Mouse (Mus musculus) C2C12 (cell line): ENCODE measurements around the gene Tek. TPM values are rescaled to one million over a fixed set of nuclear protein-coding genes. Genes with fewer than 3 reads are reported as not detected.

Source experiments
- H3K27me3 ChIP-seq: one replicate; pipeline ENCODE4 v1.6.1; 2011; ENCODE audit not compliant: control insufficient read depth, insufficient read depth, insufficient read length
- H3K36me3 ChIP-seq: one replicate; pipeline ENCODE4 v1.6.1; 2011; ENCODE audit not compliant: control insufficient read depth, insufficient read depth
- H3K4me3 ChIP-seq: one replicate; pipeline ENCODE4 v1.5.1; 2011; ENCODE audit warnings: mild to moderate bottlenecking, control low read depth; ENCODE audit not compliant: poor library complexity, insufficient read depth, severe bottlenecking
- H3K79me2 ChIP-seq: one replicate; pipeline ENCODE4 v1.6.1; 2011; ENCODE audit not compliant: control insufficient read depth, insufficient read depth
- H3K79me3 ChIP-seq: one replicate; pipeline ENCODE4 v1.6.1; 2011; ENCODE audit warnings: low read depth, control low read depth
- H3ac ChIP-seq: one replicate; pipeline ENCODE3; 2011; ENCODE audit warnings: low read depth; ENCODE audit not compliant: control insufficient read depth, insufficient read length
- CEBPB ChIP-seq: IDR thresholded peaks from one replicate; pipeline ENCODE4 v1.6.1; 2011; ENCODE audit warnings: low read depth, mild to moderate bottlenecking, control low read depth, moderate library complexity
- CTCF ChIP-seq: IDR thresholded peaks from one replicate; pipeline ENCODE4 v1.5.1; 2011; ENCODE audit not compliant: control insufficient read depth, insufficient read depth, insufficient read length
- FOSL1 ChIP-seq: IDR thresholded peaks from one replicate; pipeline ENCODE4 v1.8.0; 2011; ENCODE audit warnings: mild to moderate bottlenecking, low read length; ENCODE audit not compliant: poor library complexity, insufficient read depth, severe bottlenecking
- MAX ChIP-seq: IDR thresholded peaks from one replicate; pipeline ENCODE4 v1.6.1; 2011; ENCODE audit warnings: mild to moderate bottlenecking, control low read depth
- MYOD1 ChIP-seq: IDR thresholded peaks from one replicate; pipeline ENCODE4 v1.6.1; 2011; ENCODE audit warnings: low read depth; ENCODE audit not compliant: control insufficient read depth, insufficient read length
- MYOG ChIP-seq: IDR thresholded peaks from one replicate; pipeline ENCODE4 v1.6.1; 2011; ENCODE audit not compliant: control insufficient read depth, insufficient read length; ENCODE audit errors: extremely low read depth
- USF1 ChIP-seq: IDR thresholded peaks from one replicate; pipeline ENCODE4 v1.6.1; 2011; ENCODE audit warnings: low read depth, mild to moderate bottlenecking, control low read depth, moderate library complexity
- polyA plus RNA-seq: library from polyadenylated mRNA; unstranded; fragments of >200 nt; fragmentation: generic; extraction: Trizol; gene quantifications from one replicate; pipeline ENCODE4 v1.2.1, GENCODE M21; 2012; ENCODE audit warnings: missing spikeins

Gene Tek
- polyA plus RNA-seq, 1 experiment = 0.01 TPM

GRCm38 (mm10) chr4:94711426-94711825, 27.7 kb upstream of the Tek start:
- Histone ChIP-seq H3ac (no peak overlapping the region), H3K27me3 (no peaks in the 10 kb centered on the region), H3K4me3 (no peak overlapping the region), H3K36me3 (no peaks in the 10 kb centered on the region), H3K79me3 (no peaks in the 10 kb centered on the region), H3K79me2 (no peaks in the 10 kb centered on the region)
- TF ChIP-seq MYOG = no peak
- no peak for TF ChIP-seq MAX
- no peak for TF ChIP-seq CTCF
- TF ChIP-seq USF1 = no peak
- TF ChIP-seq FOSL1 = no peak
- no peak for TF ChIP-seq MYOD1
- no peak for TF ChIP-seq CEBPB

- H3K4me3 ChIP-seq = no peak overlapping the region
- H3ac ChIP-seq = no peak overlapping the region
- no peaks in the 10 kb centered on the region for H3K27me3 ChIP-seq
- no peaks in the 10 kb centered on the region for H3K79me3 ChIP-seq
- TF ChIP-seq MYOD1 (no peak), USF1 (no peak), CEBPB (no peak), CTCF (no peak), FOSL1 (no peak), MYOG (no peak), MAX (no peak)
- H3K79me2 ChIP-seq = no peaks in the 10 kb centered on the region
- no peaks in the 10 kb centered on the region for H3K36me3 ChIP-seq
Observed at GRCm38 (mm10) chr4:94713741-94714140, 25.3 kb upstream of the Tek start.

- H3K79me2 ChIP-seq = no peaks in the 10 kb centered on the region
- no peak for TF ChIP-seq MYOG
- TF ChIP-seq MYOD1 = no peak
- TF ChIP-seq USF1 = no peak
- no peak for TF ChIP-seq FOSL1
- no peak for TF ChIP-seq CEBPB
- TF ChIP-seq CTCF = no peak
- no peak for TF ChIP-seq MAX
- H3K4me3 ChIP-seq = no peak overlapping the region
- H3K27me3 ChIP-seq = no peaks in the 10 kb centered on the region
- H3K79me3 ChIP-seq = no peaks in the 10 kb centered on the region
- no peaks in the 10 kb centered on the region for H3K36me3 ChIP-seq
- H3ac ChIP-seq = no peak overlapping the region
Observed at GRCm38 (mm10) chr4:94715166-94715565, 23.9 kb upstream of the Tek start.

GRCm38 (mm10) chr4:94725799-94726198, 13.3 kb upstream of the Tek start:
- H3K4me3 ChIP-seq = no peak overlapping the region
- no peaks in the 10 kb centered on the region for H3K36me3 ChIP-seq
- no peak overlapping the region for H3ac ChIP-seq
- no peaks in the 10 kb centered on the region for H3K27me3 ChIP-seq
- TF ChIP-seq MAX (no peak), MYOD1 (no peak), USF1 (no peak), CEBPB (no peak), FOSL1 (no peak)
- H3K79me3 ChIP-seq = no peaks in the 10 kb centered on the region
- no peaks in the 10 kb centered on the region for H3K79me2 ChIP-seq

GRCm38 (mm10) chr4:94732721-94733120, 6.4 kb upstream of the Tek start:
- no peaks in the 10 kb centered on the region for H3K79me3 ChIP-seq
- no peaks in the 10 kb centered on the region for H3K79me2 ChIP-seq
- TF ChIP-seq MYOD1 = no peak

GRCm38 (mm10) chr4:94737326-94738295, 1.5 kb upstream of the Tek start:
- H3K79me2 ChIP-seq = no peaks in the 10 kb centered on the region
- H3ac ChIP-seq = no peak overlapping the region
- TF ChIP-seq MYOD1 (no peak), MAX (no peak), CEBPB (no peak), CTCF (no peak), FOSL1 (no peak), USF1 (no peak), MYOG (no peak)
- H3K79me3 ChIP-seq = no peaks in the 10 kb centered on the region
- no peak overlapping the region for H3K4me3 ChIP-seq
- H3K36me3 ChIP-seq = no peaks in the 10 kb centered on the region
- H3K27me3 ChIP-seq = no peaks in the 10 kb centered on the region

More at GRCm38 (mm10) chr4:94732721-94733120, 6.4 kb upstream of the Tek start:
- Histone ChIP-seq H3K36me3 (no peaks in the 10 kb centered on the region), H3K4me3 (no peak overlapping the region), H3ac (no peak overlapping the region), H3K27me3 (no peaks in the 10 kb centered on the region)
